20 mouse cellular contexts compared by ENCODE assay signal in the genomic region with DNA sequence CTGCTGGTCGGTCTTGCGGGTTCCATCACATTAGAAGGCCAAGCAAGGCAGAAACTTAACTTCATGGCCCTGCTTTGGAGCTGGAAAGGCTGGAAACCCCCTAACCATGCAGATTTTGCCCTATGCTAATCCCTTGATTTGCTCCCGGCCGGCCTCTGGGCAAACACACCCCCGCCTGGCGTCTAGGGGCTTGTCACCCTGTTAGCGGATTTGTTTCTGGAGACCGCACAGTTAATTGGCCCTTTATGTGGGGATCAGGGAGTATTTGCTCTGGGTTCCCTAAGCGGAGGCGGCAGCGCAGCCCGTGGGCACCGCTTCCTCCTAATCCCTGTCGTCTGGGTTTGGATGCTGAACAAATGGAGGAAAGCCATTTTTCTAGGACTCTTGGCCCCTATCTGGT. TPM values are rescaled to one million over a fixed set of nuclear protein-coding genes. Genes with fewer than 3 reads are reported as not detected.
DNase-seq lines count a peak whose midpoint lies in the region; ATAC-seq lines count a peak whose summit lies in the region.
"Had no signal": no experiment of that assay in that cellular context is flagged by ENCODE, and none has a peak within 500 bp of the region (broad histone marks: within the 10 kb centered on the region; RNA-seq: fewer than 3 reads in every experiment).

No protein-coding gene starts in this region.

- H3K9me3 ChIP-seq in midbrain, embryonic 13.5 days = no peaks in the 10 kb centered on the region
- H3K9me3 ChIP-seq: embryonic facial prominence, embryonic 15.5 days; limb, embryonic 13.5 days; liver, embryonic 13.5 days had no signal

- peak; percentile 10; the same call in 1 of the 2 replicates for ATAC-seq in midbrain, embryonic 13.5 days
- ATAC-seq in erythroid progenitor cell, adult 5-6 weeks (replicated peaks; ENCODE audit: low FRiP score, poor library complexity, severe bottlenecking) = no peak

- no peaks in the 10 kb centered on the region for H3K36me3 ChIP-seq in midbrain, embryonic 13.5 days
- H3K36me3 ChIP-seq: embryonic facial prominence, embryonic 15.5 days; limb, embryonic 13.5 days; liver, embryonic 13.5 days had no signal

- no peak overlapping the region for H3K4me3 ChIP-seq in midbrain, embryonic 13.5 days (replicated peaks)
- H3K4me3 ChIP-seq: embryonic facial prominence, embryonic 15.5 days; gastrocnemius, adult 2 months; limb, embryonic 13.5 days; liver, embryonic 13.5 days had no signal

- no peak overlapping the region for H3K9ac ChIP-seq in midbrain, embryonic 13.5 days (replicated peaks)
- H3K9ac ChIP-seq: embryonic facial prominence, embryonic 15.5 days; limb, embryonic 13.5 days; liver, embryonic 13.5 days; lung, embryonic 14.5 days had no signal

- no peak overlapping the region for H3K27ac ChIP-seq in midbrain, embryonic 13.5 days
- H3K27ac ChIP-seq: embryonic facial prominence, embryonic 15.5 days; gastrocnemius, adult 2 months; limb, embryonic 13.5 days; liver, embryonic 13.5 days; macrophage had no signal

- peaks cover 86% of the 10 kb centered on the region for H3K27me3 ChIP-seq in midbrain, embryonic 13.5 days

- WGBS in midbrain, embryonic 13.5 days = 1% methylated on average over 14 of the region's 14 CpGs

- peak; percentile 3 for DNase-seq in heart, postnatal 4 days
- no peak for DNase-seq in heart, postnatal 36 days
- DNase-seq in retina, postnatal 1 day = peak; percentile 86
- DNase-seq in retina, embryonic 14.5 days (ENCODE audit: low spot score) = no peak
- peak; percentile 43 for DNase-seq in retina, postnatal 7 days (ENCODE audit: low read depth, low spot score)
- DNase-seq: cerebellum, adult 9-11 months; gastrocnemius, adult 2 months; heart, postnatal 10 days; kidney, adult 11 months; liver, embryonic 13.5 days; lung, embryonic 14.5 days; spleen, adult 18-20 months; thymus, postnatal 25 days had no signal

- H3K4me1 ChIP-seq in midbrain, embryonic 13.5 days (replicated peaks) = peaks cover 46% of the 10 kb centered on the region
- H3K4me1 ChIP-seq: liver, embryonic 13.5 days had no signal

- intact Hi-C loops in heart, postnatal 36 days (cut with DNase I) = no loop called here

- H3K4me2 ChIP-seq in midbrain, embryonic 13.5 days (replicated peaks) = 0 out of 2 replicates have a peak overlapping the region, but pooled peaks have one; percentile 13
- H3K4me2 ChIP-seq: embryonic facial prominence, embryonic 15.5 days; heart, embryonic 11.5 days; limb, embryonic 13.5 days; liver, embryonic 13.5 days; lung, embryonic 14.5 days had no signal

RNA-seq across cellular contexts. Expression of a gene that starts 1.9 kb away (rescaled TPM):
- total RNA-seq in heart, postnatal 4 days (2021) = under 1 TPM in 1 of 2 experiments, not detected in 1; 0.05 TPM
- total RNA-seq in heart, postnatal 36 days (2021) = not detected
- 20.5 and 22.4 TPM in 2 replicates for polyA plus RNA-seq in midbrain, embryonic 13.5 days (2015; fragmentation: Nextera tagmentation; extraction: Ambion mirVana)
- total RNA-seq in erythroid progenitor cell, adult 5-6 weeks (2015; ENCODE audit: low replicate concordance) = not detected in 2 replicates
- total RNA-seq in erythroid progenitor cell, adult 5-6 weeks (2017; ENCODE audit: low replicate concordance) = not detected in 2 replicates
- total RNA-seq: gastrocnemius, adult 2 months; heart, postnatal 10 days; neutrophil, adult 5-6 weeks had no signal
- polyA plus RNA-seq: macrophage had no signal

RNA-seq across cellular contexts. Expression of a gene that starts 33.2 kb away (rescaled TPM):
- total RNA-seq in heart, postnatal 4 days (2021) = 10 to 100 TPM; 32.6 to 33.2 TPM
- total RNA-seq in heart, postnatal 36 days (2021) = 10 to 100 TPM; 29.6 to 38.7 TPM
- polyA plus RNA-seq in midbrain, embryonic 13.5 days (2015; fragmentation: Nextera tagmentation; extraction: Ambion mirVana) = 4.0 and 4.9 TPM in 2 replicates
- total RNA-seq in erythroid progenitor cell, adult 5-6 weeks (2015; ENCODE audit: low replicate concordance) = not detected in 2 replicates
- not detected in 2 replicates for total RNA-seq in erythroid progenitor cell, adult 5-6 weeks (2017; ENCODE audit: low replicate concordance)
- total RNA-seq: neutrophil, adult 5-6 weeks had no signal
- polyA plus RNA-seq: macrophage had no signal

RNA-seq across cellular contexts. Expression of a gene that starts 54.2 kb away (rescaled TPM):
- 10 to 100 TPM; 15.2 to 20.6 TPM for total RNA-seq in heart, postnatal 4 days (2021)
- total RNA-seq in heart, postnatal 36 days (2021) = 1 to 10 TPM; 6.7 to 6.9 TPM
- 36.5 and 39.5 TPM in 2 replicates for polyA plus RNA-seq in midbrain, embryonic 13.5 days (2015; fragmentation: Nextera tagmentation; extraction: Ambion mirVana)
- 5.0 and 8.3 TPM in 2 replicates for total RNA-seq in erythroid progenitor cell, adult 5-6 weeks (2015; ENCODE audit: low replicate concordance)
- total RNA-seq in erythroid progenitor cell, adult 5-6 weeks (2017; ENCODE audit: low replicate concordance) = 0.91 and 1.0 TPM in 2 replicates

Comparison
In these comparisons a context has a peak if more than half of its experiments do, and no peak if none do; other contexts are left out.
1. DNase-seq: peak in heart, postnatal 4 days (single experiment), retina, postnatal 1 day (single experiment) and retina, postnatal 7 days (single experiment); none in heart, postnatal 36 days (0 of 2) and retina, embryonic 14.5 days (single experiment).
2. RNA of a gene that starts 33.2 kb away (total RNA-seq): 29.6 to 38.7 TPM in heart, postnatal 36 days and 32.6 to 33.2 TPM in heart, postnatal 4 days; not detected in erythroid progenitor cell, adult 5-6 weeks; every median in the first group is over 10 times any median in the second.